Mouse (Mus musculus): ENCODE results near the gene Msh5. TPM values are rescaled to one million over a fixed set of nuclear protein-coding genes. Genes with fewer than 3 reads are reported as not detected.

The Msh5 gene
- polyA plus RNA-seq, 1 experiment from 2014 or later: 4.1 TPM

- ATAC-seq (ENCODE audit: low FRiP score, low read depth): no peak; the same call in 1 of the 2 replicates
- Histone ChIP-seq H3K9me3 (no peaks in the 10 kb centered on the region), H3K36me3 (peaks cover 23% of the 10 kb centered on the region), H3K27me3 (replicated peaks) (no peaks in the 10 kb centered on the region), H3K4me3 (peak overlapping the region; percentile 78), H3K4me1 (peaks cover 13% of the 10 kb centered on the region), H3K27ac (peak overlapping the region; percentile 87; the same call in 1 of the 2 replicates), H3K9ac (peak overlapping the region; percentile 80), H3K4me2 (replicated peaks) (peak overlapping the region; percentile 73)
- under 1% methylated on average over 15 of the region's 15 CpGs for WGBS
Measured at GRCm38 (mm10) chr17:34982328-34982727, 64.2 kb downstream of the Msh5 start.

GRCm38 (mm10) chr17:34981690-34982180, 64.8 kb downstream of the Msh5 start, which contains the start of gene Lsm2:
Gene Lsm2, plus strand, starts transcription at chr17:34981862.
- H3K4me2 ChIP-seq (replicated peaks): peak within 1 kb of the TSS; percentile 73
- ATAC-seq (ENCODE audit: low FRiP score, low read depth): peak; percentile 90
- no peaks in the 10 kb centered on the region for H3K9me3 ChIP-seq
- H3K36me3 ChIP-seq: peaks cover 23% of the 10 kb centered on the region
- no peaks in the 10 kb centered on the region for H3K27me3 ChIP-seq (replicated peaks)
- peak within 1 kb of the TSS; percentile 87 for H3K27ac ChIP-seq
- H3K4me1 ChIP-seq: peaks cover 13% of the 10 kb centered on the region
- under 1% methylated on average over 58 of the region's 58 CpGs for WGBS
- peak within 1 kb of the TSS; percentile 78 for H3K4me3 ChIP-seq
- peak within 1 kb of the TSS; percentile 80 for H3K9ac ChIP-seq

- 19% methylated on average over 2 of the region's 2 CpGs for WGBS
- peak overlapping the region; percentile 80; the same call in 1 of the 2 replicates for H3K9ac ChIP-seq
- no peaks in the 10 kb centered on the region for H3K9me3 ChIP-seq
- H3K4me1 ChIP-seq: peaks cover 13% of the 10 kb centered on the region
- peak overlapping the region; percentile 78 for H3K4me3 ChIP-seq
- no peak for ATAC-seq (ENCODE audit: low FRiP score, low read depth)
- H3K27me3 ChIP-seq (replicated peaks): no peaks in the 10 kb centered on the region
- peaks cover 12% of the 10 kb centered on the region for H3K36me3 ChIP-seq
- H3K4me2 ChIP-seq (replicated peaks): peak overlapping the region; percentile 73
- no peak overlapping the region for H3K27ac ChIP-seq
Measured at GRCm38 (mm10) chr17:34980655-34981054, 65.9 kb downstream of the Msh5 start.

GRCm38 (mm10) chr17:34979631-34980030, 66.9 kb downstream of the Msh5 start:
- Histone ChIP-seq H3K9ac (no peak overlapping the region), H3K9me3 (no peaks in the 10 kb centered on the region), H3K36me3 (peaks cover 3% of the 10 kb centered on the region; the same call in 1 of the 2 replicates), H3K4me3 (no peak overlapping the region), H3K4me2 (replicated peaks) (no peak overlapping the region), H3K27ac (no peak overlapping the region), H3K4me1 (peaks cover 13% of the 10 kb centered on the region), H3K27me3 (replicated peaks) (no peaks in the 10 kb centered on the region)
- no peak for ATAC-seq (ENCODE audit: low FRiP score, low read depth)
- 95% methylated on average over 4 of the region's 4 CpGs for WGBS

Other genes with a start within 250 kb of the Msh5 start
- not detected in 2 replicates for gene Cyp21a1, start 242.2 kb downstream of the Msh5 start, polyA plus RNA-seq (2016; fragmentation: Nextera tagmentation; extraction: Ambion mirVana)
- gene Stk19, start 209.8 kb downstream of the Msh5 start, polyA plus RNA-seq (2016; fragmentation: Nextera tagmentation; extraction: Ambion mirVana): 30.8 and 30.9 TPM in 2 replicates
- 64.1 and 66.2 TPM in 2 replicates for gene Dxo, start 209.7 kb downstream of the Msh5 start, polyA plus RNA-seq (2016; fragmentation: Nextera tagmentation; extraction: Ambion mirVana)
- gene Skiv2l, start 196.5 kb downstream of the Msh5 start, polyA plus RNA-seq (2016; fragmentation: Nextera tagmentation; extraction: Ambion mirVana): 61.2 and 64.7 TPM in 2 replicates
- 95.9 and 98.6 TPM in 2 replicates for gene Nelfe, start 196.4 kb downstream of the Msh5 start, polyA plus RNA-seq (2016; fragmentation: Nextera tagmentation; extraction: Ambion mirVana)
- gene Cfb, start 184.2 kb downstream of the Msh5 start, polyA plus RNA-seq (2016; fragmentation: Nextera tagmentation; extraction: Ambion mirVana): 2.0 and 3.0 TPM in 2 replicates
- gene Zbtb12, start 167.3 kb downstream of the Msh5 start, polyA plus RNA-seq (2016; fragmentation: Nextera tagmentation; extraction: Ambion mirVana): 11.5 and 12.0 TPM in 2 replicates
- not detected in 2 replicates for gene Gm20547, start 164.7 kb downstream of the Msh5 start, polyA plus RNA-seq (2016; fragmentation: Nextera tagmentation; extraction: Ambion mirVana)
- gene C2, start 148.5 kb downstream of the Msh5 start, polyA plus RNA-seq (2016; fragmentation: Nextera tagmentation; extraction: Ambion mirVana): 1.0 and 1.5 TPM in 2 replicates
- 113 and 117 TPM in 2 replicates for gene Ehmt2, start 148.3 kb downstream of the Msh5 start, polyA plus RNA-seq (2016; fragmentation: Nextera tagmentation; extraction: Ambion mirVana)
- not detected in 2 replicates for gene Slc44a4, start 132.3 kb downstream of the Msh5 start, polyA plus RNA-seq (2016; fragmentation: Nextera tagmentation; extraction: Ambion mirVana)
- 24.4 and 27.3 TPM in 2 replicates for gene Neu1, start 115.5 kb downstream of the Msh5 start, polyA plus RNA-seq (2016; fragmentation: Nextera tagmentation; extraction: Ambion mirVana)
- gene Hspa1b, start 87.5 kb downstream of the Msh5 start, polyA plus RNA-seq (2016; fragmentation: Nextera tagmentation; extraction: Ambion mirVana): 0.26 TPM in 1 of 2 replicates, not detected in the other
- gene Gm20481, start 76.8 kb downstream of the Msh5 start, polyA plus RNA-seq (2016; fragmentation: Nextera tagmentation; extraction: Ambion mirVana): not detected in 2 replicates
- 3.1 and 3.5 TPM in 2 replicates for gene Hspa1a, start 74.6 kb downstream of the Msh5 start, polyA plus RNA-seq (2016; fragmentation: Nextera tagmentation; extraction: Ambion mirVana)
- 1.4 and 2.3 TPM in 2 replicates for gene Hspa1l, start 74.0 kb downstream of the Msh5 start, polyA plus RNA-seq (2016; fragmentation: Nextera tagmentation; extraction: Ambion mirVana)
- 150 and 158 TPM in 2 replicates for gene Lsm2, start 64.9 kb downstream of the Msh5 start, polyA plus RNA-seq (2016; fragmentation: Nextera tagmentation; extraction: Ambion mirVana)
- gene Vars, start 45.8 kb downstream of the Msh5 start, polyA plus RNA-seq (2016; fragmentation: Nextera tagmentation; extraction: Ambion mirVana): 118 and 119 TPM in 2 replicates
- 0.06 and 0.15 TPM in 2 replicates for gene Vwa7, start 30.2 kb downstream of the Msh5 start, polyA plus RNA-seq (2016; fragmentation: Nextera tagmentation; extraction: Ambion mirVana)
- gene Sapcd1, start 18.7 kb downstream of the Msh5 start, polyA plus RNA-seq (2016; fragmentation: Nextera tagmentation; extraction: Ambion mirVana): 3.8 and 5.0 TPM in 2 replicates
- 169 and 178 TPM in 2 replicates for gene Clic1, start 3.2 kb upstream of the Msh5 start, polyA plus RNA-seq (2016; fragmentation: Nextera tagmentation; extraction: Ambion mirVana)
- 564 and 591 TPM in 2 replicates for gene Ddah2, start 12.3 kb upstream of the Msh5 start, polyA plus RNA-seq (2016; fragmentation: Nextera tagmentation; extraction: Ambion mirVana)
- not detected in 2 replicates for gene Ly6g6c, start 18.6 kb upstream of the Msh5 start, polyA plus RNA-seq (2016; fragmentation: Nextera tagmentation; extraction: Ambion mirVana)
- 0.81 and 0.88 TPM in 2 replicates for gene Mpig6b, start 19.4 kb upstream of the Msh5 start, polyA plus RNA-seq (2016; fragmentation: Nextera tagmentation; extraction: Ambion mirVana)
- 0.38 and 0.57 TPM in 2 replicates for gene Ly6g6e, start 30.2 kb upstream of the Msh5 start, polyA plus RNA-seq (2016; fragmentation: Nextera tagmentation; extraction: Ambion mirVana)
- 1.9 and 2.2 TPM in 2 replicates for gene Ly6g6d, start 31.3 kb upstream of the Msh5 start, polyA plus RNA-seq (2016; fragmentation: Nextera tagmentation; extraction: Ambion mirVana)
- 0.23 and 0.84 TPM in 2 replicates for gene Ly6g6f, start 38.9 kb upstream of the Msh5 start, polyA plus RNA-seq (2016; fragmentation: Nextera tagmentation; extraction: Ambion mirVana)
- gene Abhd16a, start 42.5 kb upstream of the Msh5 start, polyA plus RNA-seq (2016; fragmentation: Nextera tagmentation; extraction: Ambion mirVana): 78.7 and 83.6 TPM in 2 replicates
- gene Ly6g5c, start 61.5 kb upstream of the Msh5 start, polyA plus RNA-seq (2016; fragmentation: Nextera tagmentation; extraction: Ambion mirVana): not detected in 2 replicates
- gene Ly6g5b, start 68.7 kb upstream of the Msh5 start, polyA plus RNA-seq (2016; fragmentation: Nextera tagmentation; extraction: Ambion mirVana): 1.1 TPM in 2 replicates
- 24.9 and 28.0 TPM in 2 replicates for gene Gpank1, start 74.7 kb upstream of the Msh5 start, polyA plus RNA-seq (2016; fragmentation: Nextera tagmentation; extraction: Ambion mirVana)
- gene Csnk2b, start 75.3 kb upstream of the Msh5 start, polyA plus RNA-seq (2016; fragmentation: Nextera tagmentation; extraction: Ambion mirVana): 289 and 295 TPM in 2 replicates
- 6.1 and 7.8 TPM in 2 replicates for gene D17H6S53E, start 79.6 kb upstream of the Msh5 start, polyA plus RNA-seq (2016; fragmentation: Nextera tagmentation; extraction: Ambion mirVana)
- gene Apom, start 85.3 kb upstream of the Msh5 start, polyA plus RNA-seq (2016; fragmentation: Nextera tagmentation; extraction: Ambion mirVana): 0.32 and 0.93 TPM in 2 replicates
- gene Bag6, start 88.4 kb upstream of the Msh5 start, polyA plus RNA-seq (2016; fragmentation: Nextera tagmentation; extraction: Ambion mirVana): 82.8 and 84.5 TPM in 2 replicates
- 205 and 224 TPM in 2 replicates for gene Prrc2a, start 118.2 kb upstream of the Msh5 start, polyA plus RNA-seq (2016; fragmentation: Nextera tagmentation; extraction: Ambion mirVana)
- gene Aif1, start 129.3 kb upstream of the Msh5 start, polyA plus RNA-seq (2016; fragmentation: Nextera tagmentation; extraction: Ambion mirVana): 8.3 and 9.1 TPM in 2 replicates
- 6.8 and 7.0 TPM in 2 replicates for gene Lst1, start 141.7 kb upstream of the Msh5 start, polyA plus RNA-seq (2016; fragmentation: Nextera tagmentation; extraction: Ambion mirVana)
- gene Ltb, start 147.7 kb upstream of the Msh5 start, polyA plus RNA-seq (2016; fragmentation: Nextera tagmentation; extraction: Ambion mirVana): 0.39 and 0.57 TPM in 2 replicates
- gene Tnf, start 155.3 kb upstream of the Msh5 start, polyA plus RNA-seq (2016; fragmentation: Nextera tagmentation; extraction: Ambion mirVana): 0.18 TPM in 1 of 2 replicates, not detected in the other
- not detected in 2 replicates for gene Lta, start 158.6 kb upstream of the Msh5 start, polyA plus RNA-seq (2016; fragmentation: Nextera tagmentation; extraction: Ambion mirVana)
- not detected in 2 replicates for gene Gm16181, start 174.1 kb upstream of the Msh5 start, polyA plus RNA-seq (2016; fragmentation: Nextera tagmentation; extraction: Ambion mirVana)
- gene Atp6v1g2, start 186.9 kb upstream of the Msh5 start, polyA plus RNA-seq (2016; fragmentation: Nextera tagmentation; extraction: Ambion mirVana): 26.2 and 28.4 TPM in 2 replicates
- gene Nfkbil1, start 189.0 kb upstream of the Msh5 start, polyA plus RNA-seq (2016; fragmentation: Nextera tagmentation; extraction: Ambion mirVana): 10.6 and 11.5 TPM in 2 replicates
- 511 and 522 TPM in 2 replicates for gene Ddx39b, start 195.0 kb upstream of the Msh5 start, polyA plus RNA-seq (2016; fragmentation: Nextera tagmentation; extraction: Ambion mirVana)
- gene H2-D1, start 216.0 kb upstream of the Msh5 start, polyA plus RNA-seq (2016; fragmentation: Nextera tagmentation; extraction: Ambion mirVana): 55.7 and 58.8 TPM in 2 replicates

Data from neural tube, embryonic 12.5 days (tissue).